Mouse (Mus musculus): ENCODE results near the gene Insm1.
A peak's percentile ranks its signal among the peaks of the same experiment; 100 is the strongest.

Insm1 gene

GRCm38 (mm10) chr2:146225818-146226217, 4.1 kb downstream of the Insm1 start:
- no peak for DNase-seq

GRCm38 (mm10) chr2:146226484-146226883, 4.8 kb downstream of the Insm1 start:
- DNase-seq: peak; percentile 69

GRCm38 (mm10) chr2:146227646-146228045, 5.9 kb downstream of the Insm1 start:
- DNase-seq: no peak

- no peak for DNase-seq
Observed at GRCm38 (mm10) chr2:146228435-146228834, 6.7 kb downstream of the Insm1 start.

GRCm38 (mm10) chr2:146231485-146231884, 9.8 kb downstream of the Insm1 start:
- DNase-seq: no peak

GRCm38 (mm10) chr2:146239196-146239747, 17.6 kb downstream of the Insm1 start:
- no peak for DNase-seq

- no peak for DNase-seq
Observed at GRCm38 (mm10) chr2:146244049-146244448, 22.3 kb downstream of the Insm1 start.

- DNase-seq: no peak
Observed at GRCm38 (mm10) chr2:146245401-146245800, 23.7 kb downstream of the Insm1 start.

- DNase-seq: no peak
Observed at GRCm38 (mm10) chr2:146246409-146247075, 24.8 kb downstream of the Insm1 start.

GRCm38 (mm10) chr2:146247576-146247975, 25.9 kb downstream of the Insm1 start:
- DNase-seq: no peak

GRCm38 (mm10) chr2:146249033-146249432, 27.3 kb downstream of the Insm1 start:
- no peak for DNase-seq

GRCm38 (mm10) chr2:146250236-146250904, 28.6 kb downstream of the Insm1 start:
- DNase-seq: no peak

GRCm38 (mm10) chr2:146254387-146254786, 32.7 kb downstream of the Insm1 start:
- no peak for DNase-seq

GRCm38 (mm10) chr2:146255636-146256035, 33.9 kb downstream of the Insm1 start:
- DNase-seq: no peak

GRCm38 (mm10) chr2:146256321-146256875, 34.7 kb downstream of the Insm1 start:
- DNase-seq: peak; percentile 10

GRCm38 (mm10) chr2:146257037-146257436, 35.3 kb downstream of the Insm1 start:
- no peak for DNase-seq

GRCm38 (mm10) chr2:146257609-146258008, 35.9 kb downstream of the Insm1 start:
- no peak for DNase-seq

GRCm38 (mm10) chr2:146258736-146259469, 37.2 kb downstream of the Insm1 start:
- DNase-seq: no peak

GRCm38 (mm10) chr2:146259787-146260560, 38.3 kb downstream of the Insm1 start:
- no peak for DNase-seq

GRCm38 (mm10) chr2:146261146-146261545, 39.4 kb downstream of the Insm1 start:
- no peak for DNase-seq

- DNase-seq: no peak
Observed at GRCm38 (mm10) chr2:146262215-146262614, 40.5 kb downstream of the Insm1 start.

GRCm38 (mm10) chr2:146262966-146263365, 41.2 kb downstream of the Insm1 start:
- DNase-seq: no peak

All from kidney, postnatal 14 days (tissue).